Mouse (Mus musculus) layer of hippocampus, adult 9-11 months (tissue): ENCODE results near the gene Id3.
A peak's percentile ranks its signal among the peaks of the same experiment; 100 is the strongest.

Experiments used
- DNase-seq: peaks from one replicate; pipeline ENCODE4 v3.0.0; 2022

The Id3 gene

GRCm38 (mm10) chr4:136125458-136125857 is 17.8 kb upstream of the Id3 start:
- DNase-seq = no peak

GRCm38 (mm10) chr4:136126019-136126418 is 17.3 kb upstream of the Id3 start:
- DNase-seq = no peak

- DNase-seq = no peak
Observed at GRCm38 (mm10) chr4:136127670-136128069, 15.6 kb upstream of the Id3 start.

GRCm38 (mm10) chr4:136129842-136130241 is 13.5 kb upstream of the Id3 start:
- DNase-seq = no peak

- DNase-seq = no peak
Observed at GRCm38 (mm10) chr4:136133801-136134200, 9.5 kb upstream of the Id3 start.

GRCm38 (mm10) chr4:136134418-136134977 is 8.8 kb upstream of the Id3 start:
- DNase-seq = no peak

GRCm38 (mm10) chr4:136134978-136135873 is 8.1 kb upstream of the Id3 start:
- peak; percentile 55 for DNase-seq

GRCm38 (mm10) chr4:136135874-136136728 is 7.2 kb upstream of the Id3 start:
- DNase-seq = no peak

- no peak for DNase-seq
Observed at GRCm38 (mm10) chr4:136139326-136140110, 3.8 kb upstream of the Id3 start.

GRCm38 (mm10) chr4:136140327-136141250 is 2.7 kb upstream of the Id3 start:
- peak; percentile 84 for DNase-seq

- DNase-seq = no peak
Observed at GRCm38 (mm10) chr4:136142267-136143192, 767 bp upstream of the Id3 start.

- no peak for DNase-seq
Observed at GRCm38 (mm10) chr4:136144126-136144926, 1.0 kb downstream of the Id3 start.

GRCm38 (mm10) chr4:136144927-136145292 is 1.6 kb downstream of the Id3 start:
- DNase-seq = no peak

GRCm38 (mm10) chr4:136145362-136145885 is 2.1 kb downstream of the Id3 start:
- DNase-seq = no peak

GRCm38 (mm10) chr4:136145991-136146711 is 2.9 kb downstream of the Id3 start:
- no peak for DNase-seq

GRCm38 (mm10) chr4:136146712-136147154 is 3.4 kb downstream of the Id3 start:
- no peak for DNase-seq

GRCm38 (mm10) chr4:136147436-136148135 is 4.3 kb downstream of the Id3 start:
- peak; percentile 67 for DNase-seq
